Mouse (Mus musculus) heart, postnatal 0 days (tissue): ENCODE results near the gene Ptpn1. TPM values are rescaled to one million over a fixed set of nuclear protein-coding genes. Genes with fewer than 3 reads are reported as not detected.

Source experiments
- ATAC-seq: fragments of 200-750 bp; cut with Nextera tagmentation; 2 replicates; pipeline ENCODE4 v1.8.0; 2017; ENCODE audit warnings: low read depth, moderate number of reproducible peaks, moderate library complexity; ENCODE audit not compliant: insufficient read depth
- DNase-seq: peaks from one replicate; pipeline ENCODE4 v3.0.0-alpha.2; 2016; ENCODE audit warnings: low spot score
- H3K27ac ChIP-seq: fragments of 300-500 bp; sonication (generic); 2 replicates; pipeline ENCODE4 v1.5.1; 2014; ENCODE audit warnings: low read depth, mild to moderate bottlenecking
- H3K27me3 ChIP-seq: fragments of 300-500 bp; sonication (generic); 2 replicates; pipeline ENCODE4 v1.6.1; 2014; ENCODE audit warnings: low read length, mixed read lengths; ENCODE audit not compliant: control insufficient read depth, insufficient read depth
- H3K36me3 ChIP-seq: fragments of 300-500 bp; sonication (generic); replicated peaks from 2 replicates; pipeline ENCODE4 v1.6.1; 2014; ENCODE audit warnings: low read length, mixed read lengths; ENCODE audit not compliant: control insufficient read depth, insufficient read depth
- H3K4me1 ChIP-seq: fragments of 300-500 bp; sonication (generic); 2 replicates; pipeline ENCODE4 v1.6.1; 2014; ENCODE audit warnings: antibody characterized with exemption; ENCODE audit not compliant: control insufficient read depth, insufficient read depth
- H3K4me2 ChIP-seq: fragments of 300-500 bp; sonication (generic); 2 replicates; pipeline ENCODE4 v1.6.1; 2014; ENCODE audit warnings: low read depth, mild to moderate bottlenecking, low read length, moderate library complexity
- H3K4me3 ChIP-seq: fragments of 300-500 bp; sonication (generic); 2 replicates; pipeline ENCODE4 v1.5.1; 2014; ENCODE audit warnings: low read depth, low read length
- H3K9ac ChIP-seq: fragments of 300-500 bp; sonication (generic); replicated peaks from 2 replicates; pipeline ENCODE4 v1.6.1; 2014; ENCODE audit warnings: low read depth, low read length, mixed read lengths
- H3K9me3 ChIP-seq: fragments of 300-500 bp; sonication (generic); replicated peaks from 2 replicates; pipeline ENCODE4 v1.6.1; 2016; ENCODE audit warnings: low read length; ENCODE audit not compliant: control insufficient read depth
- CTCF ChIP-seq: IDR thresholded peaks from 2 replicates; pipeline ENCODE4 v1.5.1; 2016; ENCODE audit warnings: antibody characterized with exemption, control low read depth, low read depth
- EP300 ChIP-seq: IDR thresholded peaks from 2 replicates; pipeline ENCODE4 v1.6.1; 2016; ENCODE audit warnings: antibody characterized with exemption, low read depth
- WGBS: fragments of 180-500 bp; shearing (Covaris S2); extraction: QIAGEN DNeasy Blood & Tissue Kit; methylation state at CpG from one replicate; pipeline ENCODE4 v1.1.7; 2014; 5-methylcytosine and 5-hydroxymethylcytosine counted together
- polyA plus RNA-seq: library from polyadenylated mRNA; unstranded; fragments of >200 nt; fragmentation: Nextera tagmentation; extraction: Ambion mirVana; gene quantifications from 2 replicates; pipeline ENCODE4 v1.2.1, GENCODE M21; 2015
- total RNA-seq: library from RNA; depleted of rRNA; stranded (reverse); fragments of >200 nt; gene quantifications from 2 replicates; pipeline ENCODE4 v1.2.3, GENCODE M21; 2014; ENCODE audit warnings: low replicate concordance

Ptpn1 gene
- total and polyA plus RNA-seq, 2 experiments from 2014 or later, result 22.0 to 37.9 TPM

DNA sequence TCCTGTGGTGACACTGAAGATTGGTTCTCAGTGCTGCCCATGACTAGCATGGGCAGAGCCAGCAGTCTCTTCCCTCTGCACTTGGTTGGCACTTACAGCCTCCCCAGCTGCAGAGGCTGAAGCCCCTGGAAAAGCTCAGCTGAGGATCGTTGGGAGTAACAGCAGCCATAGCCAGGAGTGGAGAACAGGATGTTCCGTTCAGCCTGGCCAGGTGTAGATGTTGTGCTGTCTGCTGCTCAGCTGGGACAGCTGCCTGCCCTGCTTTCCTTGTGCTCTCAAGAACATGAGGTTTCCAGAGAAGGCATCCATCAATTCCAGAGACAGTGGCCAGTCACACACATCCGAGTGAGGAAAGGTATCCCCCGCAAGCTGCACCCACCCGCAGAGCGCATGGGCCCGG lies 36.6 kb downstream of the Ptpn1 start:
- no peak overlapping the region for H3K4me2 ChIP-seq
- peaks cover 63% of the 10 kb centered on the region for H3K36me3 ChIP-seq
- peaks cover 27% of the 10 kb centered on the region for H3K4me1 ChIP-seq
- no peaks in the 10 kb centered on the region for H3K9me3 ChIP-seq
- 87% methylated on average over 7 of the region's 7 CpGs for WGBS
- no peak overlapping the region for H3K9ac ChIP-seq
- no peak for ATAC-seq
- no peak for TF ChIP-seq CTCF
- TF ChIP-seq EP300, result no peak
- H3K27ac ChIP-seq, result no peak overlapping the region
- no peaks in the 10 kb centered on the region for H3K27me3 ChIP-seq
- DNase-seq, result no peak
- no peak overlapping the region for H3K4me3 ChIP-seq

- no peak overlapping the region for H3K4me2 ChIP-seq
- H3K27me3 ChIP-seq, result no peaks in the 10 kb centered on the region
- no peak for ATAC-seq
- no peak overlapping the region for H3K27ac ChIP-seq
- no peaks in the 10 kb centered on the region for H3K9me3 ChIP-seq
- H3K9ac ChIP-seq, result no peak overlapping the region
- H3K36me3 ChIP-seq, result peaks cover 74% of the 10 kb centered on the region
- no peak overlapping the region for H3K4me3 ChIP-seq
- DNase-seq, result no peak
- 88% methylated on average over 10 of the region's 10 CpGs for WGBS
- TF ChIP-seq EP300 (no peak), CTCF (no peak)
- peaks cover 15% of the 10 kb centered on the region for H3K4me1 ChIP-seq
Observed at GRCm38 (mm10) chr2:167969851-167970541, 38.1 kb downstream of the Ptpn1 start.

GRCm38 (mm10) chr2:167972146-167972545 lies 40.3 kb downstream of the Ptpn1 start:
- no peak overlapping the region for H3K27ac ChIP-seq
- H3K4me3 ChIP-seq, result no peak overlapping the region
- ATAC-seq (no peak), DNase-seq (no peak)
- H3K9me3 ChIP-seq, result no peaks in the 10 kb centered on the region
- no peaks in the 10 kb centered on the region for H3K27me3 ChIP-seq
- no peak overlapping the region for H3K4me2 ChIP-seq
- TF ChIP-seq EP300 (no peak), CTCF (no peak)
- H3K4me1 ChIP-seq, result peaks cover 15% of the 10 kb centered on the region
- H3K36me3 ChIP-seq, result peaks cover 73% of the 10 kb centered on the region
- 44% methylated on average over 5 of the region's 5 CpGs for WGBS
- H3K9ac ChIP-seq, result no peak overlapping the region

DNA sequence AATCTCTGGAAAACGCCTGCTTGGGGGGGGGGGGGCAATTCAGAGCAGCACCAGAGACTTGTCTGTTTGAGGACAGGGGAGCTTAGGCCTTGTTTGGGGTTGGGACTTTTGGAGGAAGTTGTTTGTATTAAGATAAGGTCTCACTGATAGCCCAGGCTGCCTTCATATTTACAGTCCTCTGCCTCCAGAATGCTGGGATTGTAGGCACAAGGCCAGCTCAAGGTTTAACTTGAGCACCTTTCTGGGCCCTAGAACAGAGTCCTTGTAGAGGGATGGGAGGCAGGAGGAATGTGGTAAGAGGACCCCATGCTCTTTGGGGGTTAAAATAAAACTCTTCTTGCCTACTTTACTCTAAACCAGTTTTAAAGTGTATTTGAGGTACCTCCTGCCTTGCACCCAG lies 41.0 kb downstream of the Ptpn1 start:
- ATAC-seq, result no peak
- peaks cover 73% of the 10 kb centered on the region for H3K36me3 ChIP-seq
- H3K4me3 ChIP-seq, result no peak overlapping the region
- TF ChIP-seq EP300 (no peak), CTCF (no peak)
- no peak overlapping the region for H3K9ac ChIP-seq
- H3K27ac ChIP-seq, result no peak overlapping the region
- WGBS, result 0% methylated on average over 1 of the region's 1 CpGs
- no peak for DNase-seq
- no peaks in the 10 kb centered on the region for H3K27me3 ChIP-seq
- H3K4me2 ChIP-seq, result no peak overlapping the region
- peaks cover 15% of the 10 kb centered on the region for H3K4me1 ChIP-seq
- no peaks in the 10 kb centered on the region for H3K9me3 ChIP-seq

- ATAC-seq, result no peak
- Histone ChIP-seq H3K27me3 (no peaks in the 10 kb centered on the region), H3K9ac (no peak overlapping the region), H3K4me2 (no peak overlapping the region), H3K36me3 (peaks cover 59% of the 10 kb centered on the region), H3K4me3 (no peak overlapping the region), H3K9me3 (no peaks in the 10 kb centered on the region), H3K4me1 (peaks cover 15% of the 10 kb centered on the region), H3K27ac (no peak overlapping the region)
- 75% methylated on average over 12 of the region's 12 CpGs for WGBS
- no peak for TF ChIP-seq CTCF
- no peak for TF ChIP-seq EP300
- no peak for DNase-seq
Observed at GRCm38 (mm10) chr2:167975746-167976145, 43.9 kb downstream of the Ptpn1 start.

DNA sequence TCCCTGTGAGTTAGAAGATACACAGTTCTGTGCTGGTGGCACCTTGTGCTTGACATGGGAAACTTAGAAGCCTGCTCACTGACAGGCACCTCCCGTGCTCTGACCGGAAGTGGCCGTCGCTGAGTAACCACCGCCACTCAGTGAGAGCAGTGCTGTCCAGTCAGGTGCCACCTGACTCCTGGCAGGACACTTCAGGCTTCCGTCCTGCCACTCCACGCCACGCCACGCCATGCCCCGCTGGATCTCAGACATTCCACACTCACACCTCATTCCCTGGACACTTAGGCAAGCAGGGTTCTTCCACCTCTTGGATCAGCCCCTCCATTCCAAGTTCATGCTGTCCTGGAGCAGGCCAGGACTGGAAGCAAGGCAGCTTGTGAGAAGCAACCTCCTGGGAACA lies 46.4 kb downstream of the Ptpn1 start:
- H3K4me1 ChIP-seq, result no peaks in the 10 kb centered on the region
- ATAC-seq, result no peak
- peaks cover 42% of the 10 kb centered on the region for H3K36me3 ChIP-seq
- H3K27ac ChIP-seq, result no peak overlapping the region
- H3K9me3 ChIP-seq, result no peaks in the 10 kb centered on the region
- no peaks in the 10 kb centered on the region for H3K27me3 ChIP-seq
- 78% methylated on average over 10 of the region's 10 CpGs for WGBS
- H3K9ac ChIP-seq, result no peak overlapping the region
- no peak for DNase-seq
- no peak overlapping the region for H3K4me2 ChIP-seq
- TF ChIP-seq CTCF (no peak), EP300 (no peak)
- no peak overlapping the region for H3K4me3 ChIP-seq
